19 mouse cellular contexts compared by ENCODE assay signal in genomic region chr12:50593481-50593880, GRCm38 (mm10).
"Had no signal": no experiment of that assay in that cellular context is flagged by ENCODE, and none has a peak within 500 bp of the region (broad histone marks: within the 10 kb centered on the region; RNA-seq: fewer than 3 reads in every experiment).

No protein-coding gene starts in this region.

- H3K9ac ChIP-seq: liver, embryonic 15.5 days; lung, embryonic 14.5 days; midbrain, embryonic 12.5 days; neural tube, embryonic 13.5 days; neural tube, embryonic 15.5 days had no signal

- H3K4me2 ChIP-seq: liver, embryonic 15.5 days; lung, embryonic 14.5 days; midbrain, embryonic 12.5 days; neural tube, embryonic 13.5 days; neural tube, embryonic 15.5 days had no signal

- H3K4me3 ChIP-seq: liver, embryonic 15.5 days; midbrain, embryonic 10.5 days; midbrain, embryonic 12.5 days; myocyte; neural tube, embryonic 13.5 days; neural tube, embryonic 15.5 days had no signal

- H3K36me3 ChIP-seq: liver, embryonic 15.5 days; midbrain, embryonic 10.5 days; midbrain, embryonic 12.5 days; neural tube, embryonic 13.5 days; neural tube, embryonic 15.5 days had no signal

- ATAC-seq: midbrain, embryonic 16.5 days had no signal

- H3K4me1 ChIP-seq: liver, embryonic 15.5 days; midbrain, embryonic 10.5 days; midbrain, embryonic 12.5 days; neural tube, embryonic 15.5 days had no signal

- H3K9me3 ChIP-seq: liver, embryonic 15.5 days; midbrain, embryonic 10.5 days; midbrain, embryonic 12.5 days; neural tube, embryonic 13.5 days; neural tube, embryonic 15.5 days had no signal

- H3K27me3 ChIP-seq: liver, embryonic 15.5 days; midbrain, embryonic 12.5 days; neural tube, embryonic 13.5 days; neural tube, embryonic 15.5 days had no signal

- H3K27ac ChIP-seq: liver, embryonic 15.5 days; midbrain, embryonic 10.5 days; midbrain, embryonic 12.5 days; neural tube, embryonic 13.5 days; neural tube, embryonic 15.5 days had no signal

- DNase-seq: lung, adult 18-20 months; lung, embryonic 14.5 days; lung, postnatal 10 days; lung, postnatal 4 days; midbrain, embryonic 14.5 days; retina, postnatal 1 day; right cerebral cortex, adult 18-20 months; right cerebral cortex, postnatal 4 days; spleen, adult 18-20 months; thymus, adult 18-20 months; thymus, postnatal 14 days; thymus, postnatal 36 days had no signal
